Mouse (Mus musculus) lung, postnatal 0 days (tissue): ENCODE results near the gene Plppr3.

ENCODE experiments used
- CTCF ChIP-seq: IDR thresholded peaks from 2 replicates; pipeline ENCODE4 v1.5.1; 2016; ENCODE audit warnings: antibody characterized with exemption, mild to moderate bottlenecking
- EP300 ChIP-seq: IDR thresholded peaks from 2 replicates; pipeline ENCODE4 v1.6.1; 2016; ENCODE audit warnings: antibody characterized with exemption, mild to moderate bottlenecking, control low read depth

DNA sequence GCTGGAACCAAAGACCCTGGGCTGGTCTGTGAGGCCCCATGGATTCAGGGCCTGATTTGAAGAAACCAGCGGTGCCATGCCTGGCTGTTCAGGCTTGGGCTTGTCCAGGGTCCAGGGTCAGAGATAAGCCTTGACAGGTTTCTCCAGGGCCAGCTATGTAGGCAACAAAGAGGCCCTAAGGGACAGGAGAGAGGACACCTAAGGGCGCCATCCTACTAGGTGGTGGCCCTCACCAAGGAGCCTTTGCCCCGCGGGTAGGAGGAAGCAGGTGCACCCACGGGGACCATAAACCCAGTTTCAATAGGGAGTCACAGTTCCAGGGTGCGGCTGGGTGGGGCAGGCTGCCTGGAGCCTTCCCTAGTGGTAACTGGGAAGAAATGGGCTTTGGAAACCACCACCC lies 51.4 kb downstream of the Plppr3 start:
- no peak for TF ChIP-seq CTCF
- TF ChIP-seq EP300 = no peak
